Mouse (Mus musculus): ENCODE measurements at regions not wholly inside any gene's neighbourhood (a gene's known extent, or its start where the extent isn't known, plus 50 kb on each side); places are given as distances from the start of the nearest gene placed in this dataset.

DNA sequence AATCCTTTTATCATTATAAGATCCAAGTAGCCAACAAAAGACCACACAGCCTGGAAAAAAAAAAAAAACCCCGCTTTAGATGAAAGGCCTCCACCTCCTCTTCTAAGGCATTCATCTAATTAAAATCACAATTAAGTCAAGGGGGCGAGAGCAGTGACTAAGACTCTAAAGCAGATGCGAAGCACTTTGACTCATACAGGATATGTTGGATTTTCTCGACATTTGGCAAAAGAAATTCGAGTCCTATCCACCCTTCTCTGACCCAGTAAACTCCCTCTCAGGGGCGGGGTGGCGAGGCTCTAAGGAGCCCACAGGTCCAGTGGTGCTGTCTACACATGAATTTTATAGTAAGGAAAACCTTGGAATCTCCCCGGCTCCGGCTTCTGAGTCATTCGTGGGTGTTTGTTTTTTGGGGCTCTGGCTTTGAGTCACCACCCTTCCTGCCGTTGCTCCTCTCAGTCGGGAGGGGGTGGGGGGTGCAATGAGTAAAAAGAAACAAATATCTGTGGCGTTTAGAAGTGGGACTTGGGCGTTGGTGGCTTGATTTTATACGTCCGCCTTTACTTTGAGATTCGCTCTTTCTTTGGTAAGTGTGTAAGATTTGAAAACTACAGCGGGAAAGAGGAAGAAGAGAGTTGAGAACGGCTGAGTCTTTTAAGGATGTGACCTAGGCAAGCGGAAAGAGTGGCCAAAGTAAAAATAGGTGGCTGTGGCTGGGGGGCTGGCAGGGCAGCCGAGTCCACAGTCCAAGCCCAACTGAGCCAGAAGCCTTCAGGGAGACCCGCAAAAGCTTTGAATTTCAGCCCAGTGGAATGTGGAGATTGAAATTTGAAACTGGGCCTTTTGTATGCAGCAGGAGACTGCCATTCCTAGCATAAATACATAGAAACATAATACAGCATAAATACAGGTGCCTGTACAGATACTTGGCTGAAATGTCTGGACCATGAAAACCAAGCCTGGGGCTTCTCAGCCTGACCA, 68.8 kb upstream of the Slc4a7 start:
- in situ Hi-C loops (cut with MboI; ENCODE audit: low pct_unique_long_range_greater_than_20kb), result no loop called here
- CTCF ChIA-PET, result interaction anchor here (1.4 kb wide), 1 partner anchor 12 kb away, joined by 4 read pairs; no protein-coding TSS in a partner anchor
- ATAC-seq (peak; percentile 83), DNase-seq (ENCODE audit: low read depth, low spot score) (peak; percentile 84)
- POLR2A ChIA-PET, result no interaction called here
- H3K27me3 ChIP-seq, result no peaks in the 10 kb centered on the region
- no peak for TF ChIP-seq CTCF (IDR thresholded peaks at IDR 0.05)

GRCm38 (mm10) chr14:14634021-14634420, 68.1 kb upstream of the Slc4a7 start:
- no peak for DNase-seq (ENCODE audit: low read depth, low spot score)
- CTCF ChIA-PET, result interaction anchor here (1.4 kb wide), 1 partner anchor 11 kb away, joined by 4 read pairs; no protein-coding TSS in a partner anchor
- peak; percentile 53 for TF ChIP-seq CTCF (IDR thresholded peaks at IDR 0.05)

GRCm38 (mm10) chr14:14639102-14640015, 62.7 kb upstream of the Slc4a7 start:
- no peak for TF ChIP-seq CTCF (IDR thresholded peaks at IDR 0.05)
- in situ Hi-C loops (cut with MboI; ENCODE audit: low pct_unique_long_range_greater_than_20kb), result loop anchor here (10.0 kb wide), 1 partner anchor 125 kb away; no protein-coding TSS in a partner anchor
- ATAC-seq (no peak), DNase-seq (ENCODE audit: low read depth, low spot score) (no peak)
- ChIA-PET POLR2A (no interaction called here), CTCF (interaction anchor here (0.7 to 1.4 kb wide), 2 partner anchors 11 to 18 kb away, joined by 3 read pairs; no protein-coding TSS in a partner anchor)
- no peaks in the 10 kb centered on the region for H3K27me3 ChIP-seq

More at GRCm38 (mm10) chr14:14634021-14634420, 68.1 kb upstream of the Slc4a7 start:
- POLR2A ChIA-PET, result no interaction called here
- H3K27me3 ChIP-seq, result no peaks in the 10 kb centered on the region
- in situ Hi-C loops (cut with MboI; ENCODE audit: low pct_unique_long_range_greater_than_20kb), result no loop called here
- no peak for ATAC-seq

DNA sequence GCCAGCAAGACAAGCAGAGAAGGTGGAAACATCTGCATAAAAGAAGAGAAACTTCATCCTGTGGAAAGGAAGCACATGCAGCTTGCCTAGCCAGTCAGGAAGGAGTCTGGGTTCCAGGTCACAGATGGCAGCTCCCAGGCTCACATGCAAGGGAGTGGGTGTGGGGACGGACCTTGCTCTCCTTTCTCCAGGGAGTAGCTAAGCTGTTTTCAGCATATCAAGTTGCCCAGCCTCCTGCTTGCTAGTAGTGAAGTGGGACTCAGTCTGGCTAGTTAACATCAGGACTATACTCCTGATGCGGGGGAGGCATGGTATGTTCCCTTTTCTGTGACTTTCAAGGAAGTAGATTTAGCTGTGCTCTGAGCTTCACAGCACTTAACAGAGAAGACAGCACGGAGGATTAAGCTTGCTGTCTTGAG, 62.0 kb upstream of the Slc4a7 start:
- no peak for TF ChIP-seq CTCF (IDR thresholded peaks at IDR 0.05)
- no peak for ATAC-seq

GRCm38 (mm10) chr14:14640557-14640956, 61.5 kb upstream of the Slc4a7 start:
- ChIA-PET CTCF (no interaction called here), POLR2A (no interaction called here)
- in situ Hi-C loops (cut with MboI; ENCODE audit: low pct_unique_long_range_greater_than_20kb), result loop anchor here (10.0 kb wide), 1 partner anchor 126 kb away; no protein-coding TSS in a partner anchor
- ATAC-seq, result no peak
- no peaks in the 10 kb centered on the region for H3K27me3 ChIP-seq
- DNase-seq (ENCODE audit: low read depth, low spot score), result no peak
- no peak for TF ChIP-seq CTCF (IDR thresholded peaks at IDR 0.05)

More for the DNA sequence above, 62.0 kb upstream of the Slc4a7 start:
- H3K27me3 ChIP-seq, result no peaks in the 10 kb centered on the region
- ChIA-PET POLR2A (no interaction called here), CTCF (no interaction called here)
- in situ Hi-C loops (cut with MboI; ENCODE audit: low pct_unique_long_range_greater_than_20kb), result loop anchor here (10.0 kb wide), 1 partner anchor 125 kb away; no protein-coding TSS in a partner anchor
- no peak for DNase-seq (ENCODE audit: low read depth, low spot score)

- ChIA-PET POLR2A (no interaction called here), CTCF (no interaction called here)
- in situ Hi-C loops (cut with MboI; ENCODE audit: low pct_unique_long_range_greater_than_20kb), result loop anchor here (10.0 kb wide), 1 partner anchor 129 kb away; no protein-coding TSS in a partner anchor
- no peak for DNase-seq (ENCODE audit: low read depth, low spot score)
- no peaks in the 10 kb centered on the region for H3K27me3 ChIP-seq
- ATAC-seq, result no peak
- no peak for TF ChIP-seq CTCF (IDR thresholded peaks at IDR 0.05)
Measured at GRCm38 (mm10) chr14:14643533-14643932, 58.5 kb upstream of the Slc4a7 start.

GRCm38 (mm10) chr14:14645084-14645483, 57.0 kb upstream of the Slc4a7 start:
- TF ChIP-seq CTCF (IDR thresholded peaks at IDR 0.05), result no peak
- in situ Hi-C loops (cut with MboI; ENCODE audit: low pct_unique_long_range_greater_than_20kb), result loop anchor here (5.0 to 10.0 kb wide), 2 partner anchors 48 to 130 kb away; no protein-coding TSS in a partner anchor
- POLR2A ChIA-PET, result no interaction called here
- ATAC-seq, result no peak
- H3K27me3 ChIP-seq, result no peaks in the 10 kb centered on the region
- CTCF ChIA-PET, result interaction anchor here (1.6 kb wide), 1 partner anchor 11 kb away, joined by 4 read pairs; no protein-coding TSS in a partner anchor
- DNase-seq (ENCODE audit: low read depth, low spot score), result no peak

Measured in Patski (cell line).